Mouse (Mus musculus) splenic B cell, adult 2 months (primary cell): ENCODE results near the gene Chtop.

Source experiments
- DNase-seq: peaks from one replicate; pipeline ENCODE4 v3.0.0-alpha.2; 2011; ENCODE audit warnings: low read depth, low spot score
- H3K27me3 ChIP-seq: 2 replicates; pipeline ENCODE4 v1.6.1; 2012; ENCODE audit warnings: mild to moderate bottlenecking, low read length, moderate library complexity, mixed read lengths; ENCODE audit not compliant: control insufficient read depth, poor library complexity, insufficient read depth, severe bottlenecking
- H3K36me3 ChIP-seq: 2 replicates; pipeline ENCODE4 v1.6.1; 2012; ENCODE audit warnings: mild to moderate bottlenecking, low read length, moderate library complexity, mixed read lengths; ENCODE audit not compliant: control insufficient read depth, poor library complexity, insufficient read depth, severe bottlenecking

The Chtop gene

GRCm38 (mm10) chr3:90493831-90494540 is 15.3 kb downstream of the Chtop start:
- no peak for DNase-seq
- peaks cover 10% of the 10 kb centered on the region for H3K36me3 ChIP-seq

DNA sequence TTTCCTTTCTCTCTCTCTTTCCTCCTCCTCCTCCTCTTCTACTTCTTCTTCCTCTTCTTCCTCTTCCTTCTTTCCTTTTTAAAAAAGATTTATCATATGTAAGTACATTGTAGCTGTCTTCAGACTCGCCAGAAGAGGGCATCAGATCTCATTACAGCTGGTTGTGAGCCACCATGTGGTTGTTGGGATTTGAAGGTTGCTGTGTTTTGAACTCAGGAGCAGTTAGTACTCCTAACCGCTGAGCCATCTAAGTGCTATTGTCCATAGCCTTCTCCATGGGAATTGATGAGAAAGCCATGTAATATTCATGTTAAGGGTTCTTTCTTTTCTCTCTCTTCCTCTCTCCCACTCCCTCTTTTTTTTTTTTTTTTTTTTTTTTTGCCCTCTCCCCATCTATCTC is 17.9 kb downstream of the Chtop start:
- peaks cover 4% of the 10 kb centered on the region; the same call in 1 of the 2 replicates for H3K36me3 ChIP-seq
- peak; percentile 71 for DNase-seq
- H3K27me3 ChIP-seq, result no peaks in the 10 kb centered on the region

More at GRCm38 (mm10) chr3:90493831-90494540, 15.3 kb downstream of the Chtop start:
- no peaks in the 10 kb centered on the region for H3K27me3 ChIP-seq

DNA sequence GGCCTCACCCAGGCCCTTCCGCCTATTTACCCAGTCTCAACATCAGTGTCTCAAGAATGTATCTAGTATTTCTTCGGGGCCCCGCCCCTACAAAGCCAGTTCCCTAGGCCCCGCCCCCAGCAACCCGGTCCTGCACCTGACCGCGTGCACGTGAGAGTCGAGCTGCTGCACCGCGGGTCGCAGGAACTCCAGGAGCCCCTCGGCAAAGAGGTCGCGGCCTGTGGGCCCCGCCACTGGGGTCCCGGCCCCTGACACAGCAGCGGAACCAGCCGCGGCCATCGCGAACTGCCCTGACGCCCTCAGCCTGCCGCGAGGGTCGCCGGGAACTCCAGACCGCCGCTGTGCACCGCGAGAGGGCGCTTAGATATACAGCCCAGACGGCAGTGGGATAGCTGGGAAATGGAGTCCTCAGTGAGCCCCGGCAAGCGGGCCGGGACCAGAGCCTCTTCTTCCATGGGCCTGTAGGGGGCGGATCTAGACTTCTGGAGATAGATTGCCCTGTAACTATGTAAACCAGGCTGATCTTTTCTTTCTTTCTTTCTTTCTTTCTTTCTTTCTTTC is 18.5 kb downstream of the Chtop start, which contains the start of gene Snapin:
Snapin (minus strand) TSS at position 338 of the 561 bp plus-strand sequence.
- Histone ChIP-seq H3K36me3 (peaks cover 4% of the 10 kb centered on the region; the same call in 1 of the 2 replicates), H3K27me3 (no peaks in the 10 kb centered on the region)
- peak; percentile 97 for DNase-seq

- H3K36me3 ChIP-seq, result peaks cover 4% of the 10 kb centered on the region; the same call in 1 of the 2 replicates
- H3K27me3 ChIP-seq, result no peaks in the 10 kb centered on the region
- DNase-seq, result no peak
These were observed 20.7 kb downstream of the Chtop start for GRCm38 (mm10) chr3:90488576-90488975.

GRCm38 (mm10) chr3:90486998-90487397 is 22.3 kb downstream of the Chtop start:
- DNase-seq, result no peak
- H3K36me3 ChIP-seq, result peaks cover 8% of the 10 kb centered on the region
- no peaks in the 10 kb centered on the region for H3K27me3 ChIP-seq

- no peaks in the 10 kb centered on the region for H3K27me3 ChIP-seq
- H3K36me3 ChIP-seq, result no peaks in the 10 kb centered on the region
- peak; percentile 99 for DNase-seq
These were observed 33.3 kb downstream of the Chtop start, which contains the start of gene Ilf2 for GRCm38 (mm10) chr3:90475831-90476611. TSS of gene Ilf2 (plus strand) at chr3:90476126.

DNA sequence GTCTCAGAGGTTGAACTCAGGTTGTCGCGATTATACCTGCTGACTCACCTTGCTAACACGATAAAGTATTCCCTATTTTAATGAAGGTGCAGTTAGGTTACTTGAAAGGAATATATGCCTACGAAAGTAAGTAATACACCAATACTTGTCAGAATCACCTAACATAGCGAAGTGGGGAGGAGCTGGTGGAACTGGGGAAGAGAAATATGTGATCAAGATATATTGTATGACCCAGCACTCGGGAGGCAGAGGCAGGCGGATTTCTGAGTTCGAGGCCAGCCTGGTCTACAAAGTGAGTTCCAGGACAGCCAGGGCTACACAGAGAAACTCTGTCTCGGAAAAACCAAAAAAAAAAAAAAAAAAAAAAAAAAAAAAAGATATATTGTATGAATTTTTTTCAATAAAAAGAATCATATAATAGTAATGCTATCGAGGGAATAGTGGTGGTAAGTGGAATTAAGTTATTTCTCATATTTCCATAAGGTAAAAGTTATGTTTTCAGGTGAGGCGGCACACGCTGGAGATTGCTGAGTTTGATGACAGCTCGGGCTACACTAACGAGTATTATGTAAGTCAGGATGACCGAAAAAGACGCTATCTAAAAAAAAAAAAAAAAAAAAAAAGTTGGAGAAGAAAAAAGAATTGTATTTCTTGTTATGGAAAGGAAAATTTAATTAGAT is 34.0 kb downstream of the Chtop start:
- DNase-seq, result no peak
- Histone ChIP-seq H3K36me3 (no peaks in the 10 kb centered on the region), H3K27me3 (no peaks in the 10 kb centered on the region)

GRCm38 (mm10) chr3:90472213-90472612 is 37.1 kb downstream of the Chtop start:
- H3K36me3 ChIP-seq, result no peaks in the 10 kb centered on the region
- peak; percentile 86 for DNase-seq
- H3K27me3 ChIP-seq, result no peaks in the 10 kb centered on the region

- peaks cover 4% of the 10 kb centered on the region; the same call in 1 of the 2 replicates for H3K27me3 ChIP-seq
- no peak for DNase-seq
- H3K36me3 ChIP-seq, result no peaks in the 10 kb centered on the region
These were observed 41.5 kb downstream of the Chtop start for GRCm38 (mm10) chr3:90467618-90468300.

GRCm38 (mm10) chr3:90466311-90466766 is 43.0 kb downstream of the Chtop start:
- H3K36me3 ChIP-seq, result no peaks in the 10 kb centered on the region
- peak; percentile 52 for DNase-seq
- H3K27me3 ChIP-seq, result peaks cover 4% of the 10 kb centered on the region; the same call in 1 of the 2 replicates

DNA sequence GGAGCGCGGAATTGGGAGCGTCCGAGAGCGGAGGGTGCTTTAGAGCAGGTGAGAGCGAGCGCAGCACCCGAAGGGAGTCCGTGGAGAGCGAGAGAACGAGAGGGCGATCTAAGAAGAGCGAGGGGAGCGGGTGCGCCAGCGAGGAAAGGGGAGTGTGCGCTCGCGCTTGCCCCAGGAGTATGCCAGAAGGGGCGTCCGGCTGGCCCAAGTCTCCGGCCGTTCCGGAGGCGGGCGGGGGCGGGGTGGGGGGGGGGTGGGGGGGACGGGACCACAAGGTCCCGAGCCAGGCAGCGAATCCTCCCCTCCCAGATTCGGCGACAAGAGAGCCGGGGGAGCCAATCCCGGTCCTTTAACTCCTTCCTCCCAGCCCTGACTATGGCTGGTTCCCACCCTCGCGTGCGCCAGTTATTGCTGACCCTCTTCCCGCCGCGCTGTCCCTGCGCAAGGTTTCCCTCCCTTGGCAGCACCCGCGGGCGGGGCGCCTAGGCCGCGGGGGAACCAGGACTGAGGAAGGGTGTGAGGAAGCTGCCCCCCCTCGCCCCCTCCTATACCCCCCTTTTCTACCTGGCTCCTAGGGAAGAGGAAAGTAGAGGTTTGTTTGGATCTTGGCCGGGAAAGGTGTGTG is 43.5 kb downstream of the Chtop start, which contains the start of gene Npr1:
Npr1 (minus strand) TSS at position 181 of the 625 bp plus-strand sequence.
- no peak for DNase-seq
- peaks cover 4% of the 10 kb centered on the region; the same call in 1 of the 2 replicates for H3K27me3 ChIP-seq
- H3K36me3 ChIP-seq, result no peaks in the 10 kb centered on the region

DNA sequence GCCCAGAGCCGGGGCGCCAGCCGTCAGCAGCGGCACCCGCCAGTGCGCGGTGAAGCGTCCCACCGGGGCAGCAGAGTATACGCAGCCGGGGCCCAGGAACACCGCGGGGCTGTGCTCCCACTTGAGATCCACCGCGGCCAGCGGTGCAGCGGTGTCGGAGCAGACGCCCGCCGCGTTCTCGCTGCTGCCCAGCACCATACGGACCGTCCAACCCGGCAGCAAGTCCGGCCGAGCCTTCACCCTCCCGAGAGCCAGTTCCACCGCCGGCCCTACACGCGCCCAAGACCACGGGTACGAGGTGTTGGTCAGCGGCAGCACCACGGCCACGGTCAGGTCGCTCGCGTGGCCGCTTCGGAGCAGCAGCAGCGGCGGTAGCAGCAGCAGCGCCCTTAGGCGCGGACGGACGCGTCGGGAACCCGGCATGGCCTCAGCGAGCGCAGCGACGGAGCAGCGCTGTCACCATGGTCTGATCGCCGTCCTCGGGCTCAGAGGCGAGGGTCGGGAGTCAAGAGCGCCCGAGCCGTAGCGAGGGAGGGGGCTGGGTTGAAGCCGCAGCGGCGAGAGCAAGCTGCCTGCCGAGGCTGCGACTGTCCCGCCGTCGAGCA is 44.1 kb downstream of the Chtop start:
- DNase-seq, result peak; percentile 45
- H3K27me3 ChIP-seq, result peaks cover 4% of the 10 kb centered on the region; the same call in 1 of the 2 replicates
- H3K36me3 ChIP-seq, result no peaks in the 10 kb centered on the region

- no peaks in the 10 kb centered on the region for H3K36me3 ChIP-seq
- H3K27me3 ChIP-seq, result peaks cover 4% of the 10 kb centered on the region; the same call in 1 of the 2 replicates
- DNase-seq, result no peak
These were observed 44.7 kb downstream of the Chtop start for GRCm38 (mm10) chr3:90464552-90465080.
